ENCODE assay signal across 14 mouse cellular contexts in genomic region chr5:125337012-125337411, GRCm38 (mm10). TPM values are rescaled to one million over a fixed set of nuclear protein-coding genes. Genes with fewer than 3 reads are reported as not detected.
DNase-seq lines count a peak whose midpoint lies in the region; ATAC-seq and TF ChIP-seq lines count a peak whose summit lies in the region.
"Had no signal": no experiment of that assay in that cellular context is flagged by ENCODE, and none has a peak within 500 bp of the region (broad histone marks: within the 10 kb centered on the region; RNA-seq: fewer than 3 reads in every experiment).

No protein-coding gene starts in this region.

- H3K27ac ChIP-seq in gastrocnemius, adult 2 months, result peak overlapping the region; percentile 56
- H3K27ac ChIP-seq in midbrain, embryonic 10.5 days (replicated peaks), result 0 out of 2 replicates have a peak overlapping the region, but pooled peaks have one; percentile 23
- no peak overlapping the region for H3K27ac ChIP-seq in midbrain, embryonic 14.5 days (replicated peaks; ENCODE audit: low read depth, low read length)
- H3K27ac ChIP-seq in intestine, embryonic 16.5 days (ENCODE audit: low read length), result peak overlapping the region; percentile 32
- H3K27ac ChIP-seq: limb, embryonic 12.5 days; neural tube, embryonic 12.5 days had no signal

- H3K9me3 ChIP-seq in midbrain, embryonic 10.5 days (replicated peaks), result no peaks in the 10 kb centered on the region
- H3K9me3 ChIP-seq in midbrain, embryonic 14.5 days (ENCODE audit: control insufficient read depth, low read length), result no peaks in the 10 kb centered on the region
- no peaks in the 10 kb centered on the region for H3K9me3 ChIP-seq in intestine, embryonic 16.5 days (ENCODE audit: control insufficient read depth, low read length)
- H3K9me3 ChIP-seq: limb, embryonic 12.5 days; neural tube, embryonic 12.5 days had no signal

- no peak for DNase-seq in gastrocnemius, adult 2 months
- no peak for DNase-seq in gastrocnemius, postnatal 14 days
- no peak for DNase-seq in midbrain, embryonic 10.5 days (ENCODE audit: low spot score)
- no peak for DNase-seq in midbrain, embryonic 14.5 days
- DNase-seq in retina, postnatal 7 days (ENCODE audit: low read depth, low spot score), result peak; percentile 46
- no peak for DNase-seq in left cerebral cortex, postnatal 25 days (ENCODE audit: low spot score in 2 of 2)
- DNase-seq in testis, postnatal 14 days (ENCODE audit: low spot score), result no peak
- DNase-seq: cerebellum, postnatal 25 days; thymus, adult 2 months had no signal

- H3K36me3 ChIP-seq in midbrain, embryonic 10.5 days, result peaks cover 10% of the 10 kb centered on the region; the same call in 1 of the 2 replicates
- no peaks in the 10 kb centered on the region for H3K36me3 ChIP-seq in midbrain, embryonic 14.5 days (ENCODE audit: control insufficient read depth, insufficient read depth, low read length)
- H3K36me3 ChIP-seq in intestine, embryonic 16.5 days (ENCODE audit: control insufficient read depth, insufficient read depth, low read length), result no peaks in the 10 kb centered on the region
- H3K36me3 ChIP-seq: limb, embryonic 12.5 days; neural tube, embryonic 12.5 days had no signal

- TF ChIP-seq CTCF in gastrocnemius, adult 2 months (IDR thresholded peaks at IDR 0.05), result no peak

- H3K27me3 ChIP-seq in midbrain, embryonic 10.5 days (ENCODE audit: low read depth, poor library complexity, severe bottlenecking), result peaks cover 7% of the 10 kb centered on the region; the same call in 1 of the 2 replicates
- peaks cover 12% of the 10 kb centered on the region; the same call in 1 of the 2 replicates for H3K27me3 ChIP-seq in midbrain, embryonic 14.5 days (ENCODE audit: control insufficient read depth, insufficient read depth, low read length)
- H3K27me3 ChIP-seq in intestine, embryonic 16.5 days (replicated peaks; ENCODE audit: control insufficient read depth, insufficient read depth, low read length), result no peaks in the 10 kb centered on the region

- no peak overlapping the region for H3K4me2 ChIP-seq in midbrain, embryonic 14.5 days (ENCODE audit: low read length)
- no peak overlapping the region for H3K4me2 ChIP-seq in intestine, embryonic 16.5 days (ENCODE audit: low read depth, low read length)
- H3K4me2 ChIP-seq: limb, embryonic 12.5 days; neural tube, embryonic 12.5 days had no signal

- peak overlapping the region; percentile 87 for H3K4me3 ChIP-seq in gastrocnemius, adult 2 months
- 0 out of 2 replicates have a peak overlapping the region, but pooled peaks have one; percentile 1 for H3K4me3 ChIP-seq in midbrain, embryonic 10.5 days
- H3K4me3 ChIP-seq in midbrain, embryonic 14.5 days (replicated peaks; ENCODE audit: low read depth, low read length), result no peak overlapping the region
- H3K4me3 ChIP-seq in intestine, embryonic 16.5 days (ENCODE audit: low read length), result no peak overlapping the region
- H3K4me3 ChIP-seq: limb, embryonic 12.5 days; neural tube, embryonic 12.5 days had no signal

- 40% methylated on average over 9 of the region's 9 CpGs for WGBS in midbrain, embryonic 10.5 days
- 33% methylated on average over 9 of the region's 9 CpGs for WGBS in midbrain, embryonic 14.5 days
- WGBS in intestine, embryonic 16.5 days, result 36% methylated on average over 9 of the region's 9 CpGs

- peaks cover 54% of the 10 kb centered on the region for H3K4me1 ChIP-seq in midbrain, embryonic 10.5 days
- H3K4me1 ChIP-seq in midbrain, embryonic 14.5 days (ENCODE audit: control insufficient read depth, insufficient read depth, low read length), result peaks cover 19% of the 10 kb centered on the region
- H3K4me1 ChIP-seq in intestine, embryonic 16.5 days (ENCODE audit: control insufficient read depth, insufficient read depth, low read length), result peaks cover 29% of the 10 kb centered on the region

- intact Hi-C loops in gastrocnemius, adult 2 months (cut with DNase I), result no loop called here
- intact Hi-C loops in gastrocnemius, postnatal 14 days (cut with DNase I; ENCODE audit: low total_unique reads), result no loop called here
- intact Hi-C loops in left cerebral cortex, postnatal 25 days (cut with DNase I), result no loop called here

- ATAC-seq in midbrain, embryonic 14.5 days (ENCODE audit: low FRiP score, low TSS enrichment), result no peak
- ATAC-seq in intestine, embryonic 16.5 days, result peak; percentile 16
- ATAC-seq: hindbrain, embryonic 16.5 days had no signal

- no peak overlapping the region for H3K9ac ChIP-seq in midbrain, embryonic 14.5 days (replicated peaks; ENCODE audit: low read length)
- H3K9ac ChIP-seq in intestine, embryonic 16.5 days (ENCODE audit: low read depth, low read length), result no peak overlapping the region
- H3K9ac ChIP-seq: limb, embryonic 12.5 days; neural tube, embryonic 12.5 days had no signal

RNA-seq across cellular contexts. Expression of gene Scarb1, which starts 3.9 kb away (rescaled TPM):
- total RNA-seq in gastrocnemius, adult 2 months (2021), result 10 to 100 TPM; 11.8 to 16.9 TPM
- 10 to 100 TPM; 55.0 to 80.1 TPM for total RNA-seq in gastrocnemius, postnatal 14 days (2021)
- 48.1 and 52.3 TPM in 2 replicates for polyA plus RNA-seq in midbrain, embryonic 10.5 days (2016; fragmentation: Nextera tagmentation; extraction: Ambion mirVana)
- polyA plus RNA-seq in midbrain, embryonic 14.5 days (2014; fragmentation: Nextera tagmentation; extraction: Ambion mirVana), result 22.8 and 26.8 TPM in 2 replicates
- 59.9 and 73.1 TPM in 2 replicates for polyA plus RNA-seq in intestine, embryonic 16.5 days (2015; fragmentation: Nextera tagmentation; extraction: Ambion mirVana)
- 10 to 100 TPM; 24.6 to 28.9 TPM for total RNA-seq in left cerebral cortex, postnatal 25 days (2021)

RNA-seq across cellular contexts. Expression of gene Gm10382, which starts 52.1 kb away (rescaled TPM):
- total RNA-seq in gastrocnemius, adult 2 months (2021), result not detected
- not detected for total RNA-seq in gastrocnemius, postnatal 14 days (2021)
- 0.56 and 0.57 TPM in 2 replicates for polyA plus RNA-seq in midbrain, embryonic 10.5 days (2016; fragmentation: Nextera tagmentation; extraction: Ambion mirVana)
- 0.42 and 0.58 TPM in 2 replicates for polyA plus RNA-seq in midbrain, embryonic 14.5 days (2014; fragmentation: Nextera tagmentation; extraction: Ambion mirVana)
- polyA plus RNA-seq in intestine, embryonic 16.5 days (2015; fragmentation: Nextera tagmentation; extraction: Ambion mirVana), result 0.18 and 0.24 TPM in 2 replicates
- under 1 TPM in 1 of 2 experiments, not detected in 1; 0.46 TPM for total RNA-seq in left cerebral cortex, postnatal 25 days (2021)
- polyA plus RNA-seq: large intestine, adult 2 months had no signal

RNA-seq across cellular contexts. Expression of gene Ubc, which starts 53.0 kb away (rescaled TPM):
- 1,000 to 10,000 TPM; 1,479 to 2,293 TPM for total RNA-seq in gastrocnemius, adult 2 months (2021)
- total RNA-seq in gastrocnemius, postnatal 14 days (2021), result 1,000 to 10,000 TPM in 1 of 2 experiments, 100 to 1,000 TPM in 1; 660 to 1,001 TPM
- polyA plus RNA-seq in midbrain, embryonic 10.5 days (2016; fragmentation: Nextera tagmentation; extraction: Ambion mirVana), result 957 and 1,129 TPM in 2 replicates
- 1,251 and 1,332 TPM in 2 replicates for polyA plus RNA-seq in midbrain, embryonic 14.5 days (2014; fragmentation: Nextera tagmentation; extraction: Ambion mirVana)
- polyA plus RNA-seq in intestine, embryonic 16.5 days (2015; fragmentation: Nextera tagmentation; extraction: Ambion mirVana), result 897 and 920 TPM in 2 replicates
- total RNA-seq in left cerebral cortex, postnatal 25 days (2021), result 100 to 1,000 TPM; 810 to 811 TPM

Comparison
In these comparisons a context has a peak if more than half of its experiments do, and no peak if none do; other contexts are left out.
1. H3K4me3 ChIP-seq: peak in gastrocnemius, adult 2 months (single experiment) and midbrain, embryonic 10.5 days (single experiment); none in midbrain, embryonic 14.5 days (single experiment) and intestine, embryonic 16.5 days (single experiment).